Mouse (Mus musculus) midbrain, postnatal 0 days (tissue): ENCODE measurements around the gene Ddb2. TPM values are rescaled to one million over a fixed set of nuclear protein-coding genes. Genes with fewer than 3 reads are reported as not detected.

ENCODE experiments used
- ATAC-seq: fragments of 200-750 bp; cut with Nextera tagmentation; 2 replicates; pipeline ENCODE4 v1.8.0; 2017; ENCODE audit warnings: moderate number of reproducible peaks, mild to moderate bottlenecking, moderate TSS enrichment, moderate library complexity; ENCODE audit not compliant: low FRiP score
- DNase-seq: peaks from one replicate; pipeline ENCODE4 v3.0.0-alpha.2; 2015; ENCODE audit warnings: low spot score
- H3K27ac ChIP-seq: fragments of 300-500 bp; sonication (generic); 2 replicates; pipeline ENCODE4 v1.5.1; 2014; ENCODE audit warnings: low read depth, mild to moderate bottlenecking, low read length, mixed read lengths
- H3K27me3 ChIP-seq: fragments of 300-500 bp; sonication (generic); 2 replicates; pipeline ENCODE4 v1.6.1; 2014; ENCODE audit warnings: low read length, control low read depth, mixed read lengths; ENCODE audit not compliant: insufficient read depth
- H3K36me3 ChIP-seq: fragments of 300-500 bp; sonication (generic); 2 replicates; pipeline ENCODE4 v1.6.1; 2014; ENCODE audit warnings: low read length, control low read depth, mixed read lengths; ENCODE audit not compliant: insufficient read depth
- H3K4me1 ChIP-seq: fragments of 300-500 bp; sonication (generic); 2 replicates; pipeline ENCODE4 v1.6.1; 2014; ENCODE audit warnings: mild to moderate bottlenecking, control low read depth, antibody characterized with exemption, low read length, mixed read lengths; ENCODE audit not compliant: insufficient read depth
- H3K4me2 ChIP-seq: fragments of 300-500 bp; sonication (generic); 2 replicates; pipeline ENCODE4 v1.6.1; 2014; ENCODE audit warnings: low read depth, mild to moderate bottlenecking, low read length, mixed read lengths; ENCODE audit not compliant: poor library complexity, severe bottlenecking
- H3K4me3 ChIP-seq: fragments of 300-500 bp; sonication (generic); 2 replicates; pipeline ENCODE4 v1.5.1; 2014; ENCODE audit warnings: low read depth, mild to moderate bottlenecking, low read length, moderate library complexity
- H3K9ac ChIP-seq: fragments of 300-500 bp; sonication (generic); replicated peaks from 2 replicates; pipeline ENCODE4 v1.6.1; 2014; ENCODE audit warnings: mild to moderate bottlenecking, low read length, moderate library complexity, mixed read lengths; ENCODE audit not compliant: poor library complexity, severe bottlenecking
- H3K9me3 ChIP-seq: fragments of 300-500 bp; sonication (generic); 2 replicates; pipeline ENCODE4 v1.6.1; 2016; ENCODE audit warnings: low read length, control low read depth
- CTCF ChIP-seq: IDR thresholded peaks from 2 replicates; pipeline ENCODE4 v1.5.1; 2016; ENCODE audit warnings: antibody characterized with exemption, mild to moderate bottlenecking
- WGBS: fragments of 180-500 bp; shearing (Covaris S2); extraction: QIAGEN DNeasy Blood & Tissue Kit; methylation state at CpG from one replicate; pipeline ENCODE4 v1.1.7; 2014; 5-methylcytosine and 5-hydroxymethylcytosine counted together
- polyA plus RNA-seq: library from polyadenylated mRNA; unstranded; fragments of >200 nt; fragmentation: Nextera tagmentation; extraction: Ambion mirVana; gene quantifications from 2 replicates; pipeline ENCODE4 v1.2.1, GENCODE M21; 2015
- total RNA-seq: library from RNA; depleted of rRNA; stranded (reverse); fragments of >200 nt; gene quantifications from 2 replicates; pipeline ENCODE4 v1.2.3, GENCODE M21; 2014; rRNA removed

Ddb2 gene
- total RNA-seq (7.9 and 11.5 TPM in 2 replicates), polyA plus RNA-seq (13.4 and 14.2 TPM in 2 replicates)

DNA sequence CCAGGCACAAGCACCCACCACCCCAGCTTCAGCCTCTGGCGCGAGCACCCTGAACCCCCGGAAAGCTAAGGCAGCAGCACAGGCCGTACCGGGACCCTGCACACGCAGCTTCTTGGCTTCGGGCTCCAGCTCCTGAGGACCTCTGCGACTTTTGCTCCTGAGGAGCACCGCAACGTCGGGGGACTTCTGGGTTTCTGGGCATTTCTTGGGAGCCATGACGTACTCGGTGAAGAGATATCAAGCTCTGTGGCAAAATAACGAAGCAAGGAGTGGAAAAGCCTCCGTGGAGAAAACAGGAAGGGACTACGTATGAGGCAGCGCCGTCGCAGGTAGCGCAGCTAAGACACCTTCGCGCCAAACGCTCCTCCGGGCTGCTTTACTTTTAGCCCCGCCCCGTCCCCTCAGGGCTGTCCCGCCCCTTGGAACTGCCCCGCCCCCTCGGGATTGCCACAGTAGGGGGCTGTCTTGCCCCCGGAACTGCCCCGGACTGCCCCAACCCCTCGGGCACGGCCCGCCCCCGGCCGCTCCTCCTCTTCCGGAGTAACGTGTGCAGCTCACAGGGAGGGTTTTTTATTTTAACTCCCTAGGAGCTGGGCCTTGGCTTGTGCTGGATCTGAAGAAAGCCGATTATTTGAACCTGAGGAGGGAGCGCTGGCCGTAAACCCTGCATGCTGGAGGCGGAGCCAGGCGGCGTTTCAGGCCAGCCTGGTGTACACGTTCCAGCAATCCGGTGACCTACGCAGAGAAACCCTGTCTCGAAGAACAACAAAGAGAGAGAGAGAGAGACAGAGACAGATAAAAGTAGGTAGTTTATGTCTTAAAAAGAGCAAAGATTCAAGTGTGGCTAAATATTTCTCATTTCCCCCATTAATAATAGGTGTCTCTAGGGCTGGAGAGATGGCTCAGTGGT is at the start of gene Ddb2:
Gene Ddb2 (minus strand): TSS at position 382 of the 910 bp plus-strand sequence.
- H3K36me3 ChIP-seq, result no peaks in the 10 kb centered on the region
- WGBS, result under 1% methylated on average over 47 of the region's 48 CpGs
- TF ChIP-seq CTCF, result no peak
- no peaks in the 10 kb centered on the region for H3K27me3 ChIP-seq
- H3K4me2 ChIP-seq, result peak within 1 kb of the TSS; percentile 78
- peak within 1 kb of the TSS; percentile 51 for H3K4me3 ChIP-seq
- peak; percentile 98 for ATAC-seq
- H3K4me1 ChIP-seq, result no peaks in the 10 kb centered on the region
- H3K27ac ChIP-seq, result peak within 1 kb of the TSS; percentile 78
- H3K9ac ChIP-seq, result peak within 1 kb of the TSS; percentile 60
- H3K9me3 ChIP-seq, result no peaks in the 10 kb centered on the region
- DNase-seq, result peak; percentile 97

DNA sequence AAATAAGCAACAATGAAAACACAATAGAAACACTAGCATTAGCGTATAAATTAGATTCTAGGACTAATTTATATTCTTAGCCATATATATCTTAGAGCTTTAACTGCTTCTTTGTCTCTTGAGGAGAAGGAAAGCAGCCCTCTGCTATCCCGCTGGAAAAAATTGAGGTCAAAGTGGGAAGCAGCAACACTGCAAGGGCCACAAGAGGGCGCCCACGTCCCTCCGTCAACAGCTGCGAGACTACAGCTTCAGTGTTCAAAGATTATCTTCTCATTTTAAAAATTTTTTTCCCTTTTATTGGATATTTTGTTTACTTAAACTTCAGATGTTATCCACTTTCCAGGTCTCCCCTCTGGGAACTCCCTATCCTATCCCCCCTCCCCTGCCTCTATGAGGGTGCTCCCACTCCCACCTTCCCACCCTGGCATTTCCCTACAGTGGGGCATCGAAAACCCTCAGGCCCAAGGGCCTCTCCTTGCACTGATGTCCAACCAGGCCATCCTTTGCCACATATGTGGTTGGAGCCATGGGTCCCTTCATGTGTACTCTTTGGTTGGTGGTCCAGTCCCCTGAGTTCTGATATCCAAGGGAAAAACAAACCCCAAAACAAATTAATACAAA is 49.2 kb upstream of the Ddb2 start:
- no peak overlapping the region for H3K9ac ChIP-seq
- H3K36me3 ChIP-seq, result peaks cover 7% of the 10 kb centered on the region; the same call in 1 of the 2 replicates
- no peak for ATAC-seq
- no peak overlapping the region for H3K4me3 ChIP-seq
- peak; percentile 84 for DNase-seq
- H3K27me3 ChIP-seq, result no peaks in the 10 kb centered on the region
- H3K9me3 ChIP-seq, result no peaks in the 10 kb centered on the region
- H3K27ac ChIP-seq, result no peak overlapping the region
- TF ChIP-seq CTCF, result peak; percentile 97
- H3K4me2 ChIP-seq, result no peak overlapping the region
- H3K4me1 ChIP-seq, result no peaks in the 10 kb centered on the region
- WGBS, result 13% methylated on average over 7 of the region's 7 CpGs

DNA sequence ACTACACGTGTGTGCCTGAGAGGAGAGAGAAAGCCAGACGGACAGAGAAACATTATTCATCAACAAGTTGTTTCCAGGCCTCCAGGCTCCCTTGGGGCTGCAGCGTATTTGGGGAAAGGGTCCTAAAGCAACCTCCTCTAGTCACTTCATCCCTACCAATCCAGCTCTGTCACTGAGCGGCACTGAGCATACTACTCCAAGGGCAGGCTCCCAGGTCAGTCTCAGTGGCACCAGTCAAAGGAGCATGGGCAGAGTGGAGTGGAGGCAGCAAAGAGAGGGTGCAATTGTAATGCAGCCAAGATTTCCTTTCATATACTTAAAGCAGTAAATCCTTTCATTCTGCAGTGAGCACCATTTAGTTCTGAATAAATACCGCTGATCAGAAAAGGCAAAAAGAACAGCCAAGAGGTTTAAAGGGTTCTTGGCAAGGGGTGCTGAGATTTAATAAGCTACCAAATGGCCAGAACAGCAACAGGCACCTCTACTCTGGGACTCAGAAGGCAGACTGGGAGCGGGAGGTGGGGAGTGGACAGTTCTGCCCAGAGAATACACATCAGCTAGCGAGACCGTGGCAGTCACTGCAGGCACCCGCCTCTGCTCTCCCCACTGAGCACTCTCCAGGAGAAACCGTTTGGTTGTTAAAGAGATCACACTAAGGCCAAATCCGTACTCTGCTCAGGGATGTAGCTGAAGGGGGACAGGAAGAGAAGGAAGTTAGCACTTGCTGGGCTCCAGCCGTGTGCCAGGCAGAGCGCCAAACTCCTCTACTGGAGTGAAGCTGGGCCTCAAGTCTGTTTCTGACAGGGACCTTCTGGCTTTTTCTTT is 47.8 kb upstream of the Ddb2 start:
- Histone ChIP-seq H3K4me2 (no peak overlapping the region), H3K27me3 (no peaks in the 10 kb centered on the region), H3K4me3 (no peak overlapping the region), H3K36me3 (peaks cover 7% of the 10 kb centered on the region; the same call in 1 of the 2 replicates), H3K9ac (no peak overlapping the region), H3K4me1 (no peaks in the 10 kb centered on the region), H3K27ac (no peak overlapping the region), H3K9me3 (no peaks in the 10 kb centered on the region)
- ATAC-seq, result peak; percentile 53
- peak; percentile 72 for DNase-seq
- TF ChIP-seq CTCF, result no peak
- 46% methylated on average over 13 of the region's 13 CpGs for WGBS

DNA sequence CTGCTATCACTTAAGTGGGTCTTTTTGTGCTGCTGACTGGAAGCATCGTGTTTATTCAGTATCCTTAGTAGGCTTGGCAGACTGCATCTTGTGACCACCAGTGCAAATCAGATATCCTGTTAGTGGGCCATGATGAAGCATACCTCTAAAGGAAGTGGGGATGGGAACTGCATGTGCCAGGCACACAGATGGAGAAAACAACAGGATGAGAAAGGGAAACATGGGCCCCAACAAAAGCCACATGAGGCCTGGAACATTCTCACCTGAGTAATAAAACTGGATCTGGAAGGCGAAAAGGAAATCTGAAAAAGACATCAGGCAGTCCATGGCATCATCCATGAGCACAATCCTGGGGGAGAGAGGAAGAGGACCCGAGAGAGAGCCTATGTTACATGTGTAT is 47.2 kb upstream of the Ddb2 start:
- no peaks in the 10 kb centered on the region for H3K4me1 ChIP-seq
- ATAC-seq (no peak), DNase-seq (no peak)
- no peak overlapping the region for H3K4me2 ChIP-seq
- no peaks in the 10 kb centered on the region for H3K9me3 ChIP-seq
- no peak overlapping the region for H3K9ac ChIP-seq
- no peak for TF ChIP-seq CTCF
- no peak overlapping the region for H3K4me3 ChIP-seq
- H3K27me3 ChIP-seq, result no peaks in the 10 kb centered on the region
- no peak overlapping the region for H3K27ac ChIP-seq
- whole genome bisulfite sequencing, result 76% methylated on average over 3 of the region's 3 CpGs
- peaks cover 7% of the 10 kb centered on the region; the same call in 1 of the 2 replicates for H3K36me3 ChIP-seq

DNA sequence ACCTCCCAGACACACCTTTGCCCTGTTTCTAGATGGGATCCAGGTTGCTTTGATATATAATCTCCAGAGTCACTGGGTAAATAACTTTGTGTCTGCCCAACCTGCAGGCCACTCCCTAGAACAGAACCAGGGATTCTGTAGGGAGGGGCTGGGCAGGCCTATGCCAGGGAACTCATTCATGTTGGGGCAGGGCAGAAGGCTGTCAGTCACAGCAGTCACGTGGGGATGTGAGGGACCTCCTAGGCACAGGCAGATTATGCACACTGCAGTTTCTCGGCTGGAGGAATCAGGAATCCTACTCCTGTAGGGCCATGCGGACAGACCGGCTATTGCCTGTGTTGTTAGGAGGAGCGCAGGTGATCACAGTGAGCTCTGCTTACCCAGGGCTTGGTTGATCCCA is 44.6 kb upstream of the Ddb2 start:
- DNase-seq (no peak), ATAC-seq (no peak)
- H3K9me3 ChIP-seq, result no peaks in the 10 kb centered on the region
- no peak overlapping the region for H3K9ac ChIP-seq
- H3K4me1 ChIP-seq, result no peaks in the 10 kb centered on the region
- no peak overlapping the region for H3K4me3 ChIP-seq
- no peaks in the 10 kb centered on the region for H3K27me3 ChIP-seq
- 39% methylated on average over 5 of the region's 5 CpGs for WGBS
- no peak overlapping the region for H3K27ac ChIP-seq
- no peak overlapping the region for H3K4me2 ChIP-seq
- TF ChIP-seq CTCF, result no peak
- H3K36me3 ChIP-seq, result peaks cover 22% of the 10 kb centered on the region
